Mouse (Mus musculus) ES-CJ7 (cell line): ENCODE data around the gene Dlgap4.

Experiments used
- DNase-seq: peaks from one replicate; pipeline ENCODE4 v3.0.0; 2011; ENCODE audit warnings: low read depth, low spot score

The Dlgap4 gene

GRCm38 (mm10) chr2:156613541-156614257, at the start of gene Dlgap4:
TSS of gene Dlgap4 (plus strand) at chr2:156613705.
- no peak for DNase-seq

DNA sequence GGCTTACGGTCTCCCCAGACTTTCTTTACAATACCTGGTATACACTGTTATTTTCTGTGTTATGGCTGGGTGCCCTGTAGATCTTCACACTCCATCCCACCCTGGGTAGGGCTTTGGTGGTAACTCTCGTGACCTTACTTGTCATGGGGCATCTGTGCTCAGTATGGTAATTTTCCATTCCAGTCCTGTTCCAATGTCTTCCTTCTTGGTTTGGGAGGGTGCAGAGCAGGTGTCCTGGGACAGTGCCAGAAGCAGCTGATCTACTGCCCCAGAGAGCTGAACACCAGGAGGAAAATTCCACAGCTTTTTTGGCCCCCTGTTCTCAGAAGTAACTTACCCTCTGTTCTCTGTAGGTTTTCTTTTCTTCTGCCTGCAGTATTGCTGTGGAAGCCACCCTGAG, 47.0 kb upstream of the Dlgap4 start:
- no peak for DNase-seq

GRCm38 (mm10) chr2:156568647-156569046, 44.9 kb upstream of the Dlgap4 start:
- DNase-seq = no peak

- DNase-seq = no peak
These were observed 44.2 kb upstream of the Dlgap4 start for GRCm38 (mm10) chr2:156569261-156569660.

- DNase-seq = no peak
These were observed 42.0 kb upstream of the Dlgap4 start for GRCm38 (mm10) chr2:156571521-156571920.

DNA sequence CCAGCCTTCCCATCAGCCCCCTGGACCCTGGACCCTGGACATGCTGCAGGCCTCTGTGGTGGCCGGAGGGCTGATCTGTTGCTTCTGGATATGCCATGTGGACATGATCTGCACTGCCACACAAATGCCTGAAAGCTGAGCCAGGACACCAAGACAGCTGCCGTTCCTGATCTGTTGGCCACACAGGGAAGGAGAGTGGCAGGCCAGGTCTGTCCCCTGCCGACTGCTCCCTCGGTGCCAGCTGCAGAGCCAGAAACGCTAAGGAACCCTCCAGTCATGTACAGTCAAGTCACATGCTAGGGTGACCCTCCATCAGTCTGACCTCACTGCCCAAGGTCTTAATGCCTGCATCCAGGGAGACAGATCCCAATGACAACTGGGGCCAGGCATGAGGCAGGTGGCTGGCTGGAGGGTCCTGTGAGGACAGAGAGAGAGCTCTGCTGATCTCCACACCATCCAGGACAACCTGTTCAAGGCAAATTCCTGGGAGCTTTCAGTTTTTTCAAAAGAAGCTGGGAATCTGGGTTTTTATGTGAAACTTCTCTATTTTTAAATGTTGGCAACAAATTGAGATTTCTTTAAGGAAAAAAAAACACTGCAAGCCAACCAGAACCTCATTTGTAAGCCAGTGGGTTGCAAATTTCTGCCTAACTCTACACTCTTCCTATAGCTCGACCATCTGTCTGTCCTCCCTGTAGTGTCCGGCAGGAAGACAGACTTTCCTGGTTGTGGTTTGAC, 36.5 kb upstream of the Dlgap4 start:
- DNase-seq = no peak

GRCm38 (mm10) chr2:156580507-156580906, 33.0 kb upstream of the Dlgap4 start:
- no peak for DNase-seq

DNA sequence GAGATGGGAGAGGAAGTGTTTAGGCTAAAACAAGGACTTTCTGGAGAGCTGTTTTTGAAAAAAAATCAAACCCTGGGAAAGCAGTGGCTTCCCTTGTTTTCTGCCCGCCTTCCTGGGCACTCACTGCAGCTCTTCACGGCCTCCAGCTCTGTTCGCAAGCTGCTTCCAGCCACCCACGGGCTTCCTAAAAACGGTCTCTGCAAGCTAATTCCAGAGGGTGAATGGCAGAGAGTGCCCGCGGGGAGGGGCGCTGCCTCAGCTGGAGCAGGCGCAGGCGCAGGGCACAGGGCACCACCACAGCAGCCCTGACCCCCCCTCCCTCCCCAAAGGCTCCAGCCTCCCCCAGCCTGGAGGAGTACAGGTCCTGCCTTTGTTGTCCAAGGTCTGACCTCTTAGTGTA, 32.3 kb upstream of the Dlgap4 start:
- no peak for DNase-seq

DNA sequence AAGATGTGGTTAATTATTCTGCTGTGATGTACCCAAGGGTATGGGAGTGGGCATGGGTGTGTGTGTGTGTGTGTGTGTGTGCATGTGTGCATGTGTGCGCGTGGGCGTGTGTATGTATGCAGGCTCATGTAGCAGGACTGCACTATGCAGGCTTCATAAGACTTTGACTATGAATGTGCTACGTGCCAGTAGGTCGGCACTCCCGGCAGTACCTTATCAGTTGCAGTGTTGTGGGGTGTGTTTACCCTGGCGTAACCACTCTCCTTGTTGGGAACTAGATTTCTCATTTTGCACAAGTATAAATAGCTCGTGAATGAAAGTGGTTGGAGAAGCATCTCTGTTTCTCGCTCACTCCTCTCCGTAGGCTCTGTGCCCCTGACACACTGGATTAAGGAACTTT, 30.6 kb upstream of the Dlgap4 start:
- no peak for DNase-seq

DNA sequence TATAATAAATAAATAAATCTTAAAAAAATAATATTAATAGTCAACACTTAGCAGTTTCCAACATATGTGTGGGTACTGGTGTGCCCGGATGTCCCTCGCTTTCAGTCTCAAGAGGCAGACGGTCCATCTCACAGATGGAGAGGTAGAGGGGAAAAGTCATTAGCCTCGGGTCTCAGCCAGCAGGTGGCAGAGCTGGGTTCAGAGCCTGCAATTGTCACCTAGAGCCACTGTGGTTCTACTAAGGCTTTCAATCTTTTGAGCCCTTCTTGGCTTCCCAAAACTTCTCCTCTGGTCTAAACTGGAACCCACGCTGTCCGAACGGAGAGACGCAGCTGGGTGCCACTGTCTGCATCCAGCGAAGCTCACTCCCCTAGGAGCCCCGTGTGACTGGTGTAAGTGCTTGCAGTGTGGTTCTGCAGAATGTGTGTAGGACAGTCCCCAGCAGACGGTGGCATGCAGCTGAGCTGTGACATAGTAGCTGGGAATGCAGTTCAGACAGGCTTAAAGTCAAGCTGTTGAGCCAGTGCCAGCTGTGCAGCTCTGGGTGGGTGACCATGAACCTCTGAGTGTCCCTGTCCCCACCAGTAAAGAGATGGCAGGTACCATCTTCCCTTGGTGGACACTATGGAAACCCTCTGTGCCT, 29.2 kb upstream of the Dlgap4 start:
- peak; percentile 44 for DNase-seq

DNA sequence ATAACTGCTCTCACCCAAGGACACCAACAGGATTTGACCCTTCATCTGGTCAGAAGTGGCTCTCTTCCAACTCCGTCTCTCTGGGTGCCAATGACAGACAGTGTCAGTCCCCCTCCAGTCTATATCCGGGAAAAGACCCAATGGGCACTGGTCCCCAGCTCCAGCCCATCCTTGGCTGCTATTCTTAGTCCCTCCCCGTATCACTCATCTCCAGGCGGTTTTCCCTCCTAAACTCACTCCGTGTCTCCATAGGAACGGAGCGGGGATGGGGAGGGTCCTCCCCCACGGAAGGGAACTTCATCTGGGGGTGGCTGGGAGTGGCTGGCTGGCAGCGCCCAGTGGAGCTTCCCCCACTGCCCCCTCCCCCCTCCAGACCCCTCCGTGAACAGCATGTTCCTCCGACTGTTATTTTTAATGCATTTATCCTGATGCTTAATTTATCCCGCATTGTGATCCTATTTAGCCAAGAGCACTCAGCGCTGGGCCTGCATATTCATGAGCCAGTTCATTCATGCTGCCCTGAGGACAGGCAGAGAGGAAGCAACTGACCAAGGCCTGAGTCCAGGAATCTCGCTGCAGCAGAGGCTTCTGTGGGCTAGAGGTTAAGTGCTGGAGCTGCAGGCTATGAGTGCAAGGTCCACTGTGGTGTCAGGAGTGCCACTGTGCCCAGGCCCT, 28.6 kb upstream of the Dlgap4 start:
- DNase-seq = no peak

GRCm38 (mm10) chr2:156589481-156589880, 24.0 kb upstream of the Dlgap4 start:
- no peak for DNase-seq

DNA sequence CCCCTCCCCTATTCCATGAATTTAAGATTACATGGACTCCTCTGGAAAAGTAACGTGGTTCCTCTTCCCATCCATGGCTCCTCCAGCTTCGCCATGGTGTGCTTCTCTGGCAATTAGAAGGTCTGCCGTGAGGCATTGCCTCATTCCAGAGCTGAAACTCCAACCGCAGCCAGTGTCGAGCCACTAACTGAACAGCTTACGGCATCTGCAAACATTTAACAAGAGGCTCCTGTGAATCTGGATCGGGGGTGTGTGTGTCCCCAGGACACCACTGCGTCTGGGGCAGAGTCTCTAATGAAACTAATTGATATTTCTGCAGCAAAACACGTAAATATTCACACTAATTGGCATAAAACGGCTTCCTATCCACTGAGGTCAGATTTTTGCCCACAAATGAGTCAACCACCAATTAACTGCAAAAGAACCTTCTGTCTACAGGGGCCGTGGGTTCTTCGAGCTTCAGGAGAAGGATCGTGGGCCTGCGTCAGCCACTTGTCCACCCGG, 18.5 kb upstream of the Dlgap4 start:
- DNase-seq = no peak

DNA sequence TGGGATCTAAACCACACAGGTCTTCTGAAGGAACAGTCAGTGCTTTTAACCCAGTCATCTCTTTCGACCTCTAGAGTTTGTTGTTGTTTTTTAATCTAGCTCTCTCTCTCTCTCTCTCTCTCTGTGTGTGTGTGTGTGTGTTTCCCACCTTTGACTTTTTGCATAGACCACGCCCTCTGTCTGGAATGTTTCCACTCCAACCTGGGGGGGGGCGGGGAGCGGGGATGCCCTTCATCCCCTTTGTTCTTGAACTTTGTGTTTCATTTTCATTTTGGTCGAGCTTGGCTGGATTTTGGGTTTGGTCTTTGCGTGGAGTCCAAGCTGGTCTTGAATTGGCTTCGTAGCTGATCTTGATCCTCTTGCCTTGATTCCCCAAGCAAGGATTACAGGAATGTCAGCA, 10.9 kb upstream of the Dlgap4 start:
- peak; percentile 69 for DNase-seq

- peak; percentile 37 for DNase-seq
These were observed 9.8 kb upstream of the Dlgap4 start for GRCm38 (mm10) chr2:156603671-156604070.

- no peak for DNase-seq
These were observed 8.4 kb upstream of the Dlgap4 start for GRCm38 (mm10) chr2:156605144-156605543.

DNA sequence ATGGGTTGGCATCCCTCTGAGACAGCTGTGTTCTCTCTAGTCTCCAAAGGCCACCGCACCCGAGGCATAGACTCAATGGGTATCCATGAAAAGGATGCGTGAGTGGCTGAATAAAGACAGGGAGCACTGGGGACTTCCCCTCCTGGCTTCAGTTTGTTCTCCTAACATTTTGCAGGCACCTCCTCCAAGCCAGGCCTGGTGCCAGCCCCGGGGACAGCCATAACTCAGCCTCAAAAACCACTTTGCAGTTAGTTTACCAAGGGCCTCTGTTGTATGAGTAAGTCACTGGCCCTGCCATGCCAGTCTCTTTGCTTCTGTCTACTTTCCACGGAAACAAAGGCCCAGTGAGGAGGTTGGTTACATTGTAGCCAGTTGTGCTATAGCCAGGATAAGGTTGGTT, 7.5 kb upstream of the Dlgap4 start:
- no peak for DNase-seq

DNA sequence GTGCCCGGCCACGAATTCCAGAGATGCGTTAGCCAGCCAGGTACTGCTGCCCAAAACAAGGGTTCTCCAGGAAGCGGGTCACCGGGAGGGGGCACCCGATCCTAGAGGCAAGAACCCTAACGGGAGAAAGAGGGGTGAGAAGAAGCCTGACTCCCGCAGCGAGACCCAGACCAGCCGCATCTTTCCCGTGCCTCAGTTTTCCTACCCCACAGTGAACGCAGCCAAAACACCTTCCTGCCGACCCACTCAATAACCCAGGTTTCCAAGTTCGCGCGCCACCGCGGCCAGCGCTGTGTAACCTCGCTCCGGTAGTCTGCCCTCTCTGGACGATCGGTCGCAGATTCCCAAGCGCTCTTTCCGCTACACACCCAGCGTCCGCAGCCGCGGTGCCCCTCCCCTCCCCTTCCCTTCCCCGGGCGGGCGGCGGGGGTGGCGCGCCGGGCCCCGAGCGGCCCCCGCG, 394 bp upstream of the Dlgap4 start:
- DNase-seq = peak; percentile 60

DNA sequence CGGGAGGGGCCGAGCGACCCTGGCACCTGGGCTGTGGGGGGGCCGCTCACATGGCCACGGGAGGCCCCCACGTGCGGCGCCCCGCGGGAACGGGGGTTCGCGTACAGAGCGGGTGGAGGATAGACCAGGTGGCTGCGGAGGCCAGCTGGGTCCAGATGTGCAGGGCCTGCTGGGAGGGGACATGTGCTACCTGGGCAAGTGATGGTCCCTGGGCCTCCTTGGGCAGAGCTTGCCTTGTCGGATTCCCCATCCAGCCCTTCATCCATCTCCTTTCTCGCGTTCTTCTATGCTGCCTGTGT, 702 bp downstream of the Dlgap4 start:
- DNase-seq = no peak

DNA sequence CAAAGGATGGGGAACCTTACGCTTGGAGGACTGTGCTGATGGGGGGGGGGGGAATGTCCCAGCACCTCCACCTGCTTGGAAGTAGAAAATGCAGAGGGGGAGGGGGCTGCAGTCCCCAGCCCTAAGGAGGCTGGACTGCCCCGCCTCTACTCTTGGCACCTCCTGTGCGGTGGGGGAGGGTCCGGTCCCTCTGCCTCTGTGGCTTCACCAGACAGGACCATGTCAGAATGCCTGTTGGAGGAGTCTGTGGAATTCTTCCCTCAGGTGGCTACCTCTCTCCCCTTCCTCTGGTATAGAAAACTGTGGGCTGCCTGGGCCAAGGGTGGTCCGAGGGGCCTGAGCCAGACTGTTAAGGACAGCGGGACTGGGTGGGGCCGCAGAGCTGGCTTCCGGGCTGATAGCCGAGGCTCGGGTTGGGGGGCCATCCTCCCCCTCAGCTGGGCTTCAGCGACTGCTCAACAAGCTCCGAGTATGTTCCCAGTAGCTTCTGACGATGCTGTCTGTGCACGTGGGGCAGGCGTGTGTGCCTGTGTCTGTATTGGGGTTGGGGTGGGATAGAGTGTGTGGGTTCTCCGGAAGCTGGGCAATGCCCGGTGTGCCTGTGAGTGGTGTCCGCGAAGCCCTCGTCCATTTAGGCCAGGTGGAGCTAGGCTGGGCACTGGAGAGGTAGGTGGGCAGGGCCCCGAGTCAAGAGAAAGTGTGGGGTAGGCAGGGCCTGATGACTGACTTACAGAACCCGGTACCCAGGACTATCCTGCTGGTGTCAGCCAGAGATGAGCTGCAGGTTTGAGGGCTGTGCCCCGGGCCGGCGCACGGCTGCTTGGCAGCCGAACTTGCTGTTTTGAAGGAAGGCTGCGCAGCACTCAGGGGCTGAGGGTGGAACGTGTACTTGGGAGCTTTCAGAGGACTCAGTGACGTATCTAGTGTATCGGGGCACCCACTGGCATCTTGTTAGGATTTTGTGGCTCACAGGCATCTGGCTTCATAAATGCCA, 1.5 kb downstream of the Dlgap4 start:
- peak; percentile 34 for DNase-seq

DNA sequence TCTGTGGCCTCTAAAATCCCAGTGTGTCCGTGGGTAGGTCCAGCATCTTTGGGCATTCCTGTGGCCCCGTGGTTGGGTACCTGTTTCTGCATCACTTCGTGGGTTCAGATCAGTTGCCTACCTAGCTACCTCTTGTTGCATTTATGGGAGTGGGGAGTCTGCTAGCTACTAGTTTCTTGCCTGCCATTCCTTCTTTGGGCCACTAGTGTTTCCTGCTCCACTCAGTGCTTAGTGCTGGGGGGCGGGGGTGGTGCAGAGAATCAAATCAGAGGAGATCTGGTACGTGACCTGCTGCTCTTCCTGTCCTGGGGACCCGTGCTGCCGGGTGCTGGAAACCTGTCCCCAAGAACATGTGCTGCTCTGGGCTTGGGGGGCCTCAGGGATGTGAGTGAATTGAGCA, 3.0 kb downstream of the Dlgap4 start:
- no peak for DNase-seq
